ENCODE assay signal across 1 mouse cellular context in genomic region chr8:123233300-123233699, GRCm38 (mm10).
TF ChIP-seq lines count a peak whose summit lies in the region.

No protein-coding gene starts in this region.

TF ChIP-seq in MEL, 35 proteins besides CTCF, POLR2A, EP300 and RAD21:
- no peak for TF ChIP-seq MYB (IDR thresholded peaks at IDR 0.05; ENCODE audit: low read depth, low read length)
- 0 out of 2 replicates have a peak, but pooled peaks have one; percentile 13 for TF ChIP-seq POLR2AphosphoS2 (IDR thresholded peaks at IDR 0.05; ENCODE audit: low read length)
- no peak for TF ChIP-seq SMC3 (IDR thresholded peaks at IDR 0.05; ENCODE audit: low read depth, low read length)
TF ChIP-seq in MEL: peak in this region for 1.
